Mouse (Mus musculus) cortical plate, adult 2 months (tissue): ENCODE data around the gene Fam131a. TPM values are rescaled to one million over a fixed set of nuclear protein-coding genes. Genes with fewer than 3 reads are reported as not detected.

ENCODE experiments used
- H3K27ac ChIP-seq: fragments of 200-500 bp; 2 replicates; pipeline ENCODE4 v1.5.1; 2012; ENCODE audit warnings: low read length, control low read depth, inconsistent platforms; ENCODE audit not compliant: insufficient read depth
- H3K4me1 ChIP-seq: fragments of 200-500 bp; 2 replicates; pipeline ENCODE4 v1.6.1; 2011; ENCODE audit warnings: low read length; ENCODE audit not compliant: control insufficient read depth, insufficient read depth
- H3K4me3 ChIP-seq: fragments of 200-500 bp; 2 replicates; pipeline ENCODE4 v1.5.1; 2011; ENCODE audit warnings: mild to moderate bottlenecking, low read length, control low read depth; ENCODE audit not compliant: insufficient read depth
- CTCF ChIP-seq: fragments of 200-500 bp; IDR thresholded peaks from 2 replicates; pipeline ENCODE4 v1.5.1; 2011; ENCODE audit warnings: mild to moderate bottlenecking, control low read depth, low read length; ENCODE audit not compliant: insufficient read depth; ENCODE audit errors: extremely low read depth
- POLR2A ChIP-seq: fragments of 200-500 bp; IDR thresholded peaks from 2 replicates; pipeline ENCODE4 v1.6.1; 2011; ENCODE audit warnings: mild to moderate bottlenecking, low read length, control low read depth; ENCODE audit not compliant: insufficient read depth; ENCODE audit errors: extremely low read depth
- polyA plus RNA-seq: library from polyadenylated mRNA; depleted of rRNA; stranded (reverse); fragments of >200 nt; gene quantifications from 2 replicates; pipeline ENCODE4 v1.2.3, GENCODE M21; 2012

Gene Fam131a
- polyA plus RNA-seq, 1 experiment: 316 TPM

GRCm38 (mm10) chr16:20706407-20707055 is 13.5 kb downstream of the Fam131a start:
- 0 out of 2 replicates have a peak overlapping the region, but pooled peaks have one; percentile 5 for H3K27ac ChIP-seq
- no peak overlapping the region for H3K4me3 ChIP-seq
- no peaks in the 10 kb centered on the region for H3K4me1 ChIP-seq
- TF ChIP-seq CTCF: no peak
- TF ChIP-seq POLR2A: no peak

- no peak overlapping the region for H3K4me3 ChIP-seq
- H3K27ac ChIP-seq: no peak overlapping the region
- TF ChIP-seq CTCF (no peak), POLR2A (no peak)
- no peaks in the 10 kb centered on the region for H3K4me1 ChIP-seq
These were observed 15.3 kb downstream of the Fam131a start for GRCm38 (mm10) chr16:20708220-20708938.

GRCm38 (mm10) chr16:20708939-20709734 is 16.1 kb downstream of the Fam131a start:
- no peaks in the 10 kb centered on the region; the same call in 1 of the 2 replicates for H3K4me1 ChIP-seq
- H3K4me3 ChIP-seq: no peak overlapping the region
- TF ChIP-seq CTCF (peak; percentile 33; the same call in 1 of the 2 replicates), POLR2A (0 out of 2 replicates have a peak, but pooled peaks have one; percentile 14)
- H3K27ac ChIP-seq: no peak overlapping the region

- Histone ChIP-seq H3K27ac (no peak overlapping the region), H3K4me1 (peaks cover 1% of the 10 kb centered on the region; the same call in 1 of the 2 replicates), H3K4me3 (no peak overlapping the region)
- TF ChIP-seq POLR2A (no peak; the same call in 1 of the 2 replicates), CTCF (no peak)
These were observed 17.3 kb downstream of the Fam131a start for GRCm38 (mm10) chr16:20710370-20710769.

- TF ChIP-seq CTCF (no peak), POLR2A (no peak)
- Histone ChIP-seq H3K27ac (no peak overlapping the region), H3K4me1 (peaks cover 1% of the 10 kb centered on the region; the same call in 1 of the 2 replicates), H3K4me3 (no peak overlapping the region)
These were observed 17.8 kb downstream of the Fam131a start for GRCm38 (mm10) chr16:20710810-20711209.

GRCm38 (mm10) chr16:20712190-20712589 is 19.1 kb downstream of the Fam131a start:
- Histone ChIP-seq H3K27ac (no peak overlapping the region), H3K4me1 (peaks cover 1% of the 10 kb centered on the region; the same call in 1 of the 2 replicates), H3K4me3 (no peak overlapping the region; the same call in 1 of the 2 replicates)
- TF ChIP-seq CTCF (no peak), POLR2A (no peak)

GRCm38 (mm10) chr16:20712889-20713288 is 19.8 kb downstream of the Fam131a start:
- Histone ChIP-seq H3K4me3 (peak overlapping the region; percentile 72; the same call in 1 of the 2 replicates), H3K27ac (no peak overlapping the region), H3K4me1 (peaks cover 1% of the 10 kb centered on the region; the same call in 1 of the 2 replicates)
- TF ChIP-seq POLR2A (no peak), CTCF (no peak)

- Histone ChIP-seq H3K4me3 (peak overlapping the region; percentile 72), H3K27ac (no peak overlapping the region), H3K4me1 (peaks cover 1% of the 10 kb centered on the region; the same call in 1 of the 2 replicates)
- TF ChIP-seq CTCF (no peak), POLR2A (no peak)
These were observed 21.5 kb downstream of the Fam131a start for GRCm38 (mm10) chr16:20714307-20715080.
